Mouse (Mus musculus) urinary bladder, postnatal 14 days (tissue): Measurements from ENCODE around the gene Pdik1l.

ENCODE experiments used
- DNase-seq: peaks from one replicate; pipeline ENCODE4 v3.0.0; 2021; ENCODE audit warnings: low spot score

Gene Pdik1l

DNA sequence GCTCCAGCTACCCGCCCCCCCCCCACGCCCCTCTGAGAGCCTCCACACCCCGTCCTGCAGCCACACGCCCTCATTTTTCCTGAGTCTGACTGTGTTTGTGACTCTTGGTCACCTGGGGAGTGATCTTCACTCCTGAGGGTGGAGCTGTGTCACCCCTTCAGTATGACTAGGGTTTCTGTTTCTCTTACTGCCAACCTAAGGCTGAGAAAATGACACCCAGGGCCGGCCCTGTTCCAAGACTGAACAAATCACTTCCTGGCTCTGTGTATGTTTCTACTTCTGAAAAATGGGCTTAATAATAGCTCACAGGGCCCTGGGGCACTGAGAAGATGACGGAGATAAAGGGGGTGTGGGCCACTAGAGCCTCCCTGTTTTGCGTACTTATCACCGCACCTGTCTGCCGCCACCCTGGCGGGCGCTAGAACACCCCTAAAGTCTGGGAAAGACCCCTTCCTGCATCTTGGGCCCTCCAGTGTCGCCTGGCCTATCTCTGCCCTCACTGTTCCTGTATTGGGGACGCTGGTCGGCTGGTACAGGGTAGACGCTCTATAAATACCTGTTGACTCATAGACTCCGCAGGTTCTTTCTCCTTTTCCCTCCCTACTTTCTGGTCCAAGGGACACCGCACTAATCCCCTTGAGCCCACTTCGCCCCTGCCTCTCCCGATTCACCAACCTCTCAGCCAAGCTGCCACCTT is 50.0 kb downstream of the Pdik1l start:
- DNase-seq = no peak

DNA sequence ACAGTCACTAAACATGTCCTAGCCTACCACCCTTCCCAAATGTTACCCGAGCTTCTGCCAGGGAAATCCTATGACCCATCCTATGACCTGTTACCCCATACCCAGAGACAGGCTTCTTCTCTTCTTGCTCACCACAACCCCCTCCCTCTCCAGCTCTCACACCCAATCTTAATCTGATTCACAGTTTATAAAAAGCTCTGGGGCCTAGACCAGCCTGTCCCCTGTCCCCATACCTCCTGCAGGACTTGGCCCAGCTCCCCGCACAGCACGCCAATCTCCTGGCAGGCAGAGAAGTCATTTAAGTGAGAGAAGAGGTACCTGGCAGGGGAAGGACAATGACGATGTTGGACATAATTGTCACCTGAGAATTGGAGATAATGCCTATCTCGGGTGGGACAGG is 52.8 kb downstream of the Pdik1l start:
- no peak for DNase-seq

DNA sequence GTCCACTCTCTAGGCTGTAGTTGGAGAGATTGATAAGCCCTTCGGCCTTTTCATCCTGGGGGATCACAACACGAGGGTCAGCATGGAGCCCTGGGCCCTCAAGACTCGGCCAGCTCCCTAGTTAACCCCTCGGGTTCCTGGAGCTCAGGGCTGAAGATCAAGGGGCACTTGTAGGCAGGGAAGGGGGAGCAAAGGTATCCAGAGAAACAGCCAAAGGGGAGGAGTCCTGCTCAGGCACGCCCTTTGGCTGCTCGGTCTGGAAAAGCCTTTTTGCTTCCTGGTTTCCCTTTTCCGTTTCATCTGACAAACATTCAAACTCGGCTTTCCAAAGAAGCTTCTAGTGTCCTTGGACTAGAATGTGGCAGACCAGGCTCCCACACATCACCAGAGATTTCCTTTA is 57.3 kb downstream of the Pdik1l start:
- no peak for DNase-seq

DNA sequence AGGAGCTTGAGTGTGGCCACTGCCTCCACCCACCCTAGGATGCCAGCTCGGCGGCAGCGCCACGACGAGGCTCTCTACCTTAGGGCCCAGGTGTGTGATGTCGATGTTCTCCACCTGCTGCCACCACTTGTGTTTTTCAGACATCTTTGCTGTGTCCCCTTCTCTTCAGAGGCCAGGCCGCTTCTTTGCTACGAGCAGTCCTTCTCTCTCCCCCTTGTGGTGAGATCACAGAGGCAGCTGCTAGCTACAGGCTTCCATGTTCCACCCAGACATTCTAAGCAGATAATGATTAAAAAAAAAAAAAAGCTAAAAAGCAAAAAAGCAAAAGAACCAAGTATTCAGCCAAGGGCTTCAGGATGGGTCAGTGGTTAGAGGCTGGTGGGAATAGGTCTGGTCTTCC is 60.5 kb downstream of the Pdik1l start, which contains the start of gene Catsper4:
Catsper4 (minus strand) TSS at position 190 of the 400 bp plus-strand sequence.
- no peak for DNase-seq
